Mouse (Mus musculus): ENCODE results near the gene Defa30.
A peak's percentile ranks its signal among the peaks of the same experiment; 100 is the strongest.

DNA sequence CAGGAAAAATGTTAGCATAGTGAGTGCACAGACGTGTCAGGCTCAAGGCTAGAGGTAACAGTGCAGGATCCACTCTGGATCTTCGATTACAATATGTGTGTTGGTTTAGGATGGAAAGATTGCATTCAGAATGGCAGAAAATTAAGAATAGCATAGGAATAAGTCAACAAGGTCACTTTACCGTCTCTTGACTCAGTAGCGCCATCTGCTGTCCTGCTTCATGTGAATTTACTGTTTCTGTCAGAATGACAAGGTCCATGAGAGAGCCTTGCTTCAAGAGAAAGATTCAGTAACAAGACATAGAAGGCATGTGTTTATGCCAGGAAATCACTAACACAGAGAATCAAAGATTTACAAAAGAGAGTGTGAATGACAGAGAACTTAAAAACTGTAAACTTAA is 41.3 kb upstream of the Defa30 start:
- no peak for TF ChIP-seq POLR2A (IDR thresholded peaks at IDR 0.05; ENCODE audit: insufficient read depth, low read depth, low read length)
- peak; percentile 12; the same call in 1 of the 2 replicates for TF ChIP-seq CTCF (IDR thresholded peaks at IDR 0.05)
